Mouse (Mus musculus) spleen, postnatal 10 days (tissue): Measurements from ENCODE around the gene Anxa1.

Source experiments
- DNase-seq, 2 experiments: peaks; one replicate each; pipeline ENCODE4 v3.0.0; 2021 to 2022; ENCODE audit warnings: low spot score in 2 of 2

Gene Anxa1

GRCm38 (mm10) chr19:20381207-20381752 lies 9.5 kb downstream of the Anxa1 start:
- DNase-seq, result no peak

- DNase-seq, result no peak
Observed at GRCm38 (mm10) chr19:20370175-20370574, 20.6 kb downstream of the Anxa1 start.

- no peak for DNase-seq
Observed at GRCm38 (mm10) chr19:20366571-20366970, 24.2 kb downstream of the Anxa1 start.

GRCm38 (mm10) chr19:20366010-20366409 lies 24.7 kb downstream of the Anxa1 start:
- no peak for DNase-seq

GRCm38 (mm10) chr19:20365364-20365763 lies 25.4 kb downstream of the Anxa1 start:
- no peak for DNase-seq

GRCm38 (mm10) chr19:20364931-20365330 lies 25.8 kb downstream of the Anxa1 start:
- no peak for DNase-seq

GRCm38 (mm10) chr19:20363221-20363620 lies 27.5 kb downstream of the Anxa1 start:
- peak in 1 of 2 experiments; percentile 30 for DNase-seq

- no peak for DNase-seq
Observed at GRCm38 (mm10) chr19:20361917-20362577, 28.7 kb downstream of the Anxa1 start.

GRCm38 (mm10) chr19:20358679-20359078 lies 32.1 kb downstream of the Anxa1 start:
- DNase-seq, result no peak

- peak; percentile 53 to 79 for DNase-seq
Observed at GRCm38 (mm10) chr19:20345317-20345917, 45.3 kb downstream of the Anxa1 start.

GRCm38 (mm10) chr19:20344511-20345316 lies 46.0 kb downstream of the Anxa1 start:
- DNase-seq, result peak in 1 of 2 experiments; percentile 29

GRCm38 (mm10) chr19:20344052-20344451 lies 46.7 kb downstream of the Anxa1 start:
- DNase-seq, result no peak
